Mouse (Mus musculus) intestine, embryonic 16.5 days (tissue): ENCODE measurements around the gene Rpp14. TPM values are rescaled to one million over a fixed set of nuclear protein-coding genes. Genes with fewer than 3 reads are reported as not detected.
"Not testable (repeated sequence)": the region's sequence is repeated elsewhere in the genome, so short reads cannot be mapped to it uniquely, and the experiment has no call there.

Source experiments
- ATAC-seq: fragments of 200-750 bp; cut with Nextera tagmentation; 2 replicates; pipeline ENCODE4 v1.8.0; 2017; ENCODE audit warnings: moderate TSS enrichment, moderate library complexity
- H3K27ac ChIP-seq: fragments of 300-500 bp; sonication (generic); 2 replicates; pipeline ENCODE4 v1.5.1; 2014; ENCODE audit warnings: mild to moderate bottlenecking, low read length
- H3K27me3 ChIP-seq: fragments of 300-500 bp; sonication (generic); replicated peaks from 2 replicates; pipeline ENCODE4 v1.6.1; 2014; ENCODE audit warnings: low read length, control low read depth, mixed read lengths; ENCODE audit not compliant: control insufficient read depth, insufficient read depth
- H3K36me3 ChIP-seq: fragments of 300-500 bp; sonication (generic); 2 replicates; pipeline ENCODE4 v1.6.1; 2014; ENCODE audit warnings: low read length, control low read depth; ENCODE audit not compliant: control insufficient read depth, insufficient read depth
- H3K4me1 ChIP-seq: fragments of 300-500 bp; sonication (generic); 2 replicates; pipeline ENCODE4 v1.6.1; 2014; ENCODE audit warnings: low read length, control low read depth, mixed read lengths; ENCODE audit not compliant: control insufficient read depth, insufficient read depth
- H3K4me2 ChIP-seq: fragments of 300-500 bp; sonication (generic); 2 replicates; pipeline ENCODE4 v1.6.1; 2014; ENCODE audit warnings: low read depth, low read length, control low read depth
- H3K4me3 ChIP-seq: fragments of 300-500 bp; sonication (generic); 2 replicates; pipeline ENCODE4 v1.5.1; 2014; ENCODE audit warnings: mild to moderate bottlenecking, low read length
- H3K9ac ChIP-seq: fragments of 300-500 bp; sonication (generic); 2 replicates; pipeline ENCODE4 v1.6.1; 2014; ENCODE audit warnings: low read depth, low read length
- H3K9me3 ChIP-seq: fragments of 300-500 bp; sonication (generic); 2 replicates; pipeline ENCODE4 v1.6.1; 2016; ENCODE audit warnings: low read length, control low read depth; ENCODE audit not compliant: control insufficient read depth
- WGBS: fragments of 180-500 bp; shearing (Covaris S2); extraction: QIAGEN DNeasy Blood & Tissue Kit; methylation state at CpG from one replicate; pipeline ENCODE4 v1.1.7; 2014; 5-methylcytosine and 5-hydroxymethylcytosine counted together
- polyA plus RNA-seq: library from polyadenylated mRNA; unstranded; fragments of >200 nt; fragmentation: Nextera tagmentation; extraction: Ambion mirVana; gene quantifications from 2 replicates; pipeline ENCODE4 v1.2.1, GENCODE M21; 2015

Gene Rpp14
- polyA plus RNA-seq, 1 experiment from 2014 or later: 54.9 TPM

DNA sequence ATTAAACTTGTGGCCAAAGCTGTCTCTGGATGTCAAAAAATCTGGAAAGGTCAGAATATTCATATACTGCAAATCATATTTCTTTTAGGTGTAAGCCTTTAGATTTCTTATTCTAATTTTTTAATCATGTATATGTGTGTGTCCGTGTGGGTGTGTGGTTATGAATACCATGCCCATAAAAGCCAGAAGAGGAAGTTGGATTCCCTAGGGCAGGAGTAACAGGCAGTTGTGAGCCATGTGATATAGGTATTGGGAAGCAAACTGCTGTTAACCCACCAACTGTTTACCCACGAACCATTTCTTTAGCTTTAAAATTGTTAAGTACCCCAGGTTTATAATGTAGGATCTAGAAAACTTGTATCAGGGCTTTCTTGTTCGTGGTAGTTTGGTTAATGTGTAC lies 39.7 kb downstream of the Rpp14 start:
- 86% methylated on average over 3 of the region's 3 CpGs for WGBS
- H3K4me2 ChIP-seq: no peak overlapping the region

DNA sequence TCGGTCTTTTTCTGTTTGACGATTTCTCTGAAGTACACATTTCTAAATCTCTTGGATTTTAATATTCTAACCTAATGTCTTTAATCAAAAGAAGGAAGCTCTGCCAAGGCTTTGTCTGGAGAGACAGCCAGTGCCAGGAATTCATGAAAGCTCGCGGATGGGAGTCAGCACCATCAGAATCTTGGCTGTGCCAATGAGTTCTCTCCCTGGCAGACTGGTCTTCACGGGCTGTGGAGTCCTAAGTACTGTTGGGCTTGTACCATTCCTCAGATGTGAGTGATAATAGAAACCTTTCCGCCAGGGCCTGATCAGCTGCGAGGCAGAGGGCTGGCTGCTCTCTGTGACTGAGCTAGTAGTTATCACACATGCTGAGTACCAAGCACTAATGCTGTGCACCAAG lies 43.0 kb downstream of the Rpp14 start:
- H3K4me2 ChIP-seq: no peak overlapping the region
- no peaks in the 10 kb centered on the region for H3K9me3 ChIP-seq

More for the DNA sequence above, 39.7 kb downstream of the Rpp14 start:
- no peak overlapping the region for H3K4me3 ChIP-seq
- H3K36me3 ChIP-seq: no peaks in the 10 kb centered on the region
- H3K9ac ChIP-seq: no peak overlapping the region
- no peaks in the 10 kb centered on the region for H3K4me1 ChIP-seq
- H3K9me3 ChIP-seq: no peaks in the 10 kb centered on the region
- no peak overlapping the region for H3K27ac ChIP-seq
- no peaks in the 10 kb centered on the region for H3K27me3 ChIP-seq
- ATAC-seq: no peak

DNA sequence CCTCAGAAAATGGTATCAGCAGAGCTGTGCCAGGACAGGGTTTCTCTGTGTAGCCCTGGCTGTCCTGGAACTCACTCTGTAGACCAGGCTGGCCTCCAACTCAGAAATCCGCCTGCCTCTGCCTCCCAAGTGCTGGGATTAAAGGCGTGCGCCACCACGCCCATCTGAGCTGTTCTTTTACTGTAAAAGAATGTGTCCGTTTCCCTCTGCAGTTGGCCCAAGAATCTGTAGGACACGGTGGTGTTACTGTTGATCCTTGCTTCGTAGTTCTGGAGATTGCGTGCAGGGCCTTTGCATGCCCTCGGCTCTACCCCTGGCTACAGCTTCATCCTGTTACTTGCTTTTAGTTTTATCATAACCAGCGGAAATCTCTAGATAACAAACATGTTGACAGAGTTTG lies 43.4 kb downstream of the Rpp14 start:
- ATAC-seq, H3K4me1 ChIP-seq: not testable (repeated sequence)
- 93% methylated on average over 10 of the region's 10 CpGs for WGBS

More for the DNA sequence above, 43.0 kb downstream of the Rpp14 start:
- no peak overlapping the region for H3K9ac ChIP-seq
- 88% methylated on average over 7 of the region's 7 CpGs for WGBS
- no peak overlapping the region for H3K27ac ChIP-seq
- ATAC-seq: no peak
- H3K4me1 ChIP-seq: no peaks in the 10 kb centered on the region
- H3K27me3 ChIP-seq: no peaks in the 10 kb centered on the region
- no peak overlapping the region for H3K4me3 ChIP-seq
- H3K36me3 ChIP-seq: no peaks in the 10 kb centered on the region

DNA sequence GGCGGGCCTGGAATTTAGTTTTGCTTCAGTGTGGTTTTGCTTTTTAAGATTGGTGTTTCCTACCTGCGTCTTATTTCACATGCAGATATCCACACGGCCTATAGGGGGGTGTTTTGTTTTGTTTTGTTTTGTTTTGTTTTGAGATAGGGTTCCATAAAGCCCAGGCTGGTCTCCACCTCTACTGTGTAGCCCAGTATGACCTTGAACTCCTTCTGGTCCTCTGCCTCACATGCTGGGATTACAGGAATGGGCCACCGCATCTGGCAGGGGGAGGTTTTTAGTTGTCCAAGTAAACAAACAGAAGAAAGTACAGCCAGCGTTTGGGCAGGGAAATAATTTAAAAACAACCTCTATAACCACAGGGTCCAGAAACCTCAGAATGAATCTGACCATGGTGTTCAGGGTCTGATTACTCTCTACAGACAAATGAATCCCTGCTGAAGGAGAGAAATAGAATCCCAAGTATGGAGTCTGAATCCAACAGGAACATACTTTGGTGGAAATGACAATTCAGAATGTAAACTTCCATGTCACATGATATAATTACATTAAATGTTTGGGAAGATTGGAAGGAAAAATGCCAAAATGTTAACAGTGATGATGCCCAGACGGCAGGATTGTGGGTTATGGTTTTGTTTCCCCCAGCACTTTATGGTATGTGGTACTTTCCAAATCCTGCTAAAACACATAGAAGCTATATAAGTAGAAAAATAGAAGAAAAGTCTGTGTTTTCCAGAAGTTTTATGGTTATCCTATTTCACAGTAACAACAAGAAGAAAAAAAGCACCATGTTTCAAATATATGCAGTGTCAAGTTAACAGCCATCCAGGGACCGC lies 44.1 kb downstream of the Rpp14 start:
- Histone ChIP-seq H3K4me3 (no peak overlapping the region), H3K4me1 (no peaks in the 10 kb centered on the region), H3K27ac (no peak overlapping the region), H3K9ac (no peak overlapping the region), H3K27me3 (no peaks in the 10 kb centered on the region), H3K36me3 (no peaks in the 10 kb centered on the region), H3K4me2 (no peak overlapping the region), H3K9me3 (no peaks in the 10 kb centered on the region)
- ATAC-seq: no peak
- 71% methylated on average over 7 of the region's 7 CpGs for WGBS

More for the DNA sequence above, 43.4 kb downstream of the Rpp14 start:
- H3K4me2 ChIP-seq, H3K27ac ChIP-seq, H3K9me3 ChIP-seq, H3K4me3 ChIP-seq, H3K27me3 ChIP-seq, H3K9ac ChIP-seq, H3K36me3 ChIP-seq: not testable (repeated sequence)

DNA sequence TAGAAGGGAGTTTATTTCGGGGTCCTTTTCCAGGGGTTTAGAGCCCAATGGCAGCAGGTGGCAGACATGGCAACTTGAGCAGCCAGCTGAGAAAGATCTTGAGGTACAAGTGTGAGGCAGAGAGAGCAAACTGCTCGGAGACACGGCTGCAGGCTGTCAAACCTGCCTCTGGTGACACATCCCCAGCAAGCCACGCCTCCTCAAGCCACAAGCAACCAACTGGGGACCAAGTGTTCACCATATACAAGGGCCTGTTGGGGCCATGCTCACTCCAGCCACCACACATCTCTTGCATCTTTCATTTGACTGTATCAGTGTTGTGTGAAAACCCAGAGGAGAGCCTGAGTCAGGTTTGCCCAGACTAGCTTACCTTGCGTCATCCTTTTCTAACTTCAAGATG lies 47.8 kb downstream of the Rpp14 start:
- WGBS: 66% methylated on average over 5 of the region's 5 CpGs
- Histone ChIP-seq H3K27me3 (no peaks in the 10 kb centered on the region), H3K9ac (no peak overlapping the region), H3K9me3 (no peaks in the 10 kb centered on the region), H3K4me1 (no peaks in the 10 kb centered on the region), H3K4me3 (no peak overlapping the region), H3K27ac (no peak overlapping the region), H3K36me3 (no peaks in the 10 kb centered on the region), H3K4me2 (no peak overlapping the region)
- no peak for ATAC-seq

DNA sequence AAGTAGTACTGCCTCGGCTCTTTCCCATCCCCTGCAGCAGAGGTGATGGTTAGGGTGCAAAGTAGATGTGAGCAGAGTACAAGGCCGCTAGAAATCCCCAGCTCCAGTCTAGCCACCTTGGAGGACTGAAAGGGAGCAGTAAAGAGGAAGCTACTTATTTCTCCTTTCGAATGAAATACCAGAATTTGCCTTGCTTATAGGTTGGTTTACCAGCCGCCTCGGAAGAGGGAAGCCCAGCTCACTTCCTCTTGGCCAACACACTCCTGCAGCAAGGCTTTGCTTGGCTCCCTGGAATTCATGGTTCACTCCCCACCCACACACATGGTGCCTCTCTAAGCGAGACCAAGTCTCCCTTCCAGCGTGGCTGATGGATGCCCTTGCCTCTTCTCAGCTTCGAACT lies 52.6 kb downstream of the Rpp14 start:
- Histone ChIP-seq H3K27me3 (no peaks in the 10 kb centered on the region), H3K27ac (no peak overlapping the region), H3K9ac (no peak overlapping the region), H3K9me3 (no peaks in the 10 kb centered on the region), H3K4me1 (peaks cover 6% of the 10 kb centered on the region; the same call in 1 of the 2 replicates), H3K4me3 (no peak overlapping the region), H3K4me2 (no peak overlapping the region), H3K36me3 (no peaks in the 10 kb centered on the region)
- 82% methylated on average over 8 of the region's 8 CpGs for WGBS
- no peak for ATAC-seq

DNA sequence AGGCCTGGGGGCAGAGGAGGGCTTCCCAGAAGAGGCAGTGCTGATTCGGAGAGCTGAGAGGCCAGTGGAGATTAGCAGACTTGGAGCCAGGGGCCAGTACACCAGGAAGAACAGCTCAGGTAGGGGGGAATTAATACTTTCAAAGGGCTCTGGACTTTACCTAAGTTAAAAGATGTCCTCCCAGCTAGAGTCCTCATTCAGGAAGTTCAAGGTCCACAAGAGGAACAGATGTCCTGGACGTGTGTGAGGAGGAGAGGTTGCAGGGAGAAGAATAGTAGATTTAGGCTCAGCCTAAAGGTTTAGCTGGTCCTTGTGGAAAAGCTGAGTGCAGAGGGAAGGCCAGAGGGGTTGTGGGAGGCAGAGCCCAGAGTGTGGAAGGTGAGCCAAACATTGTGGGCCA lies 54.1 kb downstream of the Rpp14 start:
- WGBS: 53% methylated on average over 2 of the region's 2 CpGs
- Histone ChIP-seq H3K27me3 (no peaks in the 10 kb centered on the region), H3K36me3 (no peaks in the 10 kb centered on the region), H3K4me2 (no peak overlapping the region), H3K4me3 (no peak overlapping the region), H3K27ac (no peak overlapping the region), H3K9me3 (no peaks in the 10 kb centered on the region), H3K4me1 (peaks cover 6% of the 10 kb centered on the region; the same call in 1 of the 2 replicates), H3K9ac (no peak overlapping the region)
- ATAC-seq: peak; percentile 56

DNA sequence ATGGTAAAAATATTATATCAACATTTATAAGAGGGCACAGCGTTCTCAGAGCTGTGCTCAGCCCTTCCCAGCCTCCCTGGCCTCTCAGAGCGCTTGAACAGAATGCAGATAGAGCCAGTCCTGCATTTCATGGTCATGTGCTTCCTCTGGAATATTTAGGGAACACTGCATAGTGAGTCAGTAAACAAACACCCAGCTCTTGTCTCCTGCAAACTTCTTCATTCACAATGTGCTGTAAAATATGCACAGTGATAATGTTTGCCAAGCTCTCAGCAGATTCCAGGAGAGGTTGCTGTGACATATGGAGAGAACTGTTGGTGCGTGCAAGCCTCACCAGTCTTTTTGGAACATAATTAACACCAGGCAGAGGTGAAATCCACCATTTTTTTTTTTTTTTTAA lies 55.0 kb downstream of the Rpp14 start:
- no peak overlapping the region for H3K4me3 ChIP-seq
- H3K9me3 ChIP-seq: no peaks in the 10 kb centered on the region
- no peaks in the 10 kb centered on the region for H3K27me3 ChIP-seq
- H3K9ac ChIP-seq: no peak overlapping the region
- peak; percentile 80 for ATAC-seq
- WGBS: 50% methylated on average over 3 of the region's 3 CpGs
- H3K4me2 ChIP-seq: no peak overlapping the region
- 0 out of 2 replicates have a peak overlapping the region, but pooled peaks have one; percentile 10 for H3K27ac ChIP-seq
- H3K36me3 ChIP-seq: no peaks in the 10 kb centered on the region
- peaks cover 6% of the 10 kb centered on the region; the same call in 1 of the 2 replicates for H3K4me1 ChIP-seq

DNA sequence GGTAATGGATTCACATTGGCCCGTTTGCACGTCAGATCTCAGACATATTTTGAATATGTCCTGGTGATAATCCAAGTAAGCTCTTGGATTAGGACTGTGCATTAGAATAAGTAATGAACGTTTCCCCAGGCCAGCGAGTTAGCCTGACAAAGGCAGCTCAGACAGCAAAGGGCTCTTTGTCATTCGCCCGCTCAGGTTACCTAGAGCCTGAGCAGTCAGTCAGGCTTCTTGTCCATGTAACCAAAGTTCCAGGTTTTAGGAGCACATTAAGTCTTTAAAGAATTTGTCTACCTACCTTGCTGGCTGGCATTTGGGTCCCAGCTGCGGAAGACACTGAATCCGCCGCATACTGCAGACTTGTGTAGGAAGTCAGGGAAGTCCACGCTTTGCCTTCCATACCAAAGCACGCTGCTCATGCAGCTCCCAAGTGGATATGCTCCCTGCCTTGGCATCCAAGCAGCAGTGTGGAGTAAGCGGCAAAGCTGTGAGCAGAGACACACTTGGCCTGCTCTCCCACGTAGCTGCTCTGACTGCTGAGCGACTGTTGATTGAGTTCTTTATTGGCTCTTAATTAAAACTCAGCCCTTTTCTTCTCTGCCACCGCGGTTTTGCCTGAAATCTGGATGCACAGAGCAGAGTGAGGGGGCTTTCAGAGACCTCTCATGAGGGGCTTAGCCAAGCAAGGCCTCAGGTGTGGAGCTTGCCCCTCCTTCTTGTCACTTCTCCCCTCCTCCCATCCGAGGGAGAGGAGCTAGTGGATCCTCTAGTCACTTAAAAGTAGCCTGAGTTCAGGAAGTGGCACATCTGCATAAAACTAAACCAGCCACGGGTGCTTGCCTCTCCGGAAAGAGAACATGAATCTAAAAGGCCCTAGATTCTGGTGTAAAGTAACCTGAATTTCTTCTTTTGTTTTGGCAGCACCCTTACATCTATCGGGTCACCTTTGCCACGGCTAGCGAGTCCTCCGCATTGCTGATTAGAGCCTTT lies 59.9 kb downstream of the Rpp14 start:
- Histone ChIP-seq H3K36me3 (peaks cover 9% of the 10 kb centered on the region; the same call in 1 of the 2 replicates), H3K4me1 (0 out of 2 replicates have a peak, but pooled peaks cover 1% of the 10 kb centered on the region)
- ATAC-seq: no peak

More for the DNA sequence above, 59.9 kb downstream of the Rpp14 start:
- H3K9me3 ChIP-seq: no peaks in the 10 kb centered on the region
- no peak overlapping the region for H3K27ac ChIP-seq
- H3K4me3 ChIP-seq: no peak overlapping the region
- H3K9ac ChIP-seq: no peak overlapping the region
- H3K27me3 ChIP-seq: no peaks in the 10 kb centered on the region
- no peak overlapping the region for H3K4me2 ChIP-seq
- 81% methylated on average over 23 of the region's 23 CpGs for WGBS
